Mouse (Mus musculus): ENCODE data around the gene Klhl3. TPM values are rescaled to one million over a fixed set of nuclear protein-coding genes. Genes with fewer than 3 reads are reported as not detected.
A peak's percentile ranks its signal among the peaks of the same experiment; 100 is the strongest.

Klhl3 gene
- polyA plus RNA-seq, 1 experiment = 0.43 TPM

DNA sequence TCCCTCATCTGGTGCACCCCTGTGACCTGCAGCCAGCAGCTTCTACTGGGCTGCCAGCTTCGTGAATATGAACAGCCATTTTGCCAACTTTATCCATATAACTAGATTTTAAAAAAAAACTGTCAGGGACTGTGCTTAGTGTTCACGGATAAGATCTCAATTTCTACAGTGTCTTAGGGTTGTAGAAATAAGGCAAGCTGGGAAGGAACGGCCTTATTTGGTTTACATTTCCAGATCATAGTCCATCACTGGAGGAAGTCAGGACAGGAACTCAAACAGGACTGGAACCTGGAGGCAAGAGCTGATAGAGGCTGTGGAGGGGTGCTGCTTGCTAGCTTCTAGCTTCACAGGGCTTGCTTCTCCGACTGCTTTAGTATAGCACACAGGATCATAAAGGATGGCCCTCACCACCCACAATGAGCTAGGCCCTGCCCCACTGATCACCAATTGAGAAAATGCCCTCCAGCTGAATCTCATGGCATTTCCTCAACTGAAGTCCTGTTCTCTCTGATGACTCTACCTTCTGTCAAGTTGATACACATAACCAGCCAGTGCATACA, 16.4 kb upstream of the Klhl3 start:
- WGBS = 8% methylated on average over 4 of the region's 4 CpGs
- H3K4me1 ChIP-seq (ENCODE audit: control insufficient read depth, insufficient read depth, insufficient read length, low read length) = peaks cover 9% of the 10 kb centered on the region; the same call in 1 of the 2 replicates
- peaks cover 4% of the 10 kb centered on the region; the same call in 1 of the 2 replicates for H3K36me3 ChIP-seq (ENCODE audit: control insufficient read depth, insufficient read depth, low read length)
- no peaks in the 10 kb centered on the region for H3K27me3 ChIP-seq (ENCODE audit: control insufficient read depth, insufficient read depth, low read length)
- H3K27ac ChIP-seq (ENCODE audit: insufficient read depth, low read depth, low read length) = peak overlapping the region; percentile 83
- H3K4me3 ChIP-seq (ENCODE audit: low read depth, low read length) = peak overlapping the region; percentile 94
- TF ChIP-seq POLR2A (IDR thresholded peaks at IDR 0.05; ENCODE audit: low read depth, low read length) = no peak
- TF ChIP-seq CTCF (IDR thresholded peaks at IDR 0.05; ENCODE audit: extremely low read depth, insufficient read length, insufficient replicate concordance, low read depth, low read length) = no peak

DNA sequence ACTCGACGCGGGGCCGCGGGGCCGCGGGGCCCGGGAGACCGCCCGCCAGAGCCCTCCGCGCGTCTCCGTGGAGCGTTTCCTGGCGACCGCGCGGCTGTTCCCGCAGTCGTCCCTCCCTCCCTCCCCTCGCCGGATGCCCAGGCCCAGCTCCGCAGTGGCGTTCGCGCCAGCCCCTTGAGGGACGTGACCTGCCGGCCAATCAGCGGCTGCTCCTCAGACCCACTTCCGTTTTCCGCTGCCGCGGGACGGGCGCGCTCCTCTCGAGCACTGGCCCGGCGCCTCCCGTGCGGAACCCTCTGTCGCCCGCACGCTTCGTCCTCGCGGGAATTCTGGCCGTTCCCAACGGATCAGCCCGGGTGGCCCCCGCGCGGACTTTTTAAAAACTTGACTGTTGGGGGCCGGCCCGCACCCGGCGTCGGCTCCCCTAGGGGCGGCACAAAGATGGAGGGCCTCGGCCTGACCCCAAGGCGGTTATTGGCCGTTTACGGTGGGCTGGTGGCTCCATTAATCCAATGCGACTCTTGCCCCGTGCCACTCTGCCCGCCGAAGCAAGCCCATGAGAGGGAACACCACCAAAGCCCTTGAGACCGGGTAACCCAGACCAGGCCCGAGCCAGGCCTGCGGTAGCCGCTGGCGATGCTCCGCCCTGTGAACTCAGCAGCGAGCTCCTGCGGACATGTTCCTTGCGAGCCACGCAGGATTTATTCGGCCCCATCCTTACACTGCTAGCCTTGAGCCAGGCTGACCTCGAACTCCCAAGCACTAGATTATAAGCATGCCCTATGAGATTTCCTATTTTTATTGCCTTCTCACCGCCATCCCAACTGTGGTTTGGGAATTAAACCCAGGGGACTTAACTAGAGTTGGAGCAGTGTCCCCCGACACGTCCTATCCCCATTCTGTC, 15.6 kb upstream of the Klhl3 start:
- under 1% methylated on average over 82 of the region's 83 CpGs for WGBS
- Histone ChIP-seq H3K4me1 (ENCODE audit: control insufficient read depth, insufficient read depth, insufficient read length, low read length) (peaks cover 9% of the 10 kb centered on the region; the same call in 1 of the 2 replicates), H3K36me3 (ENCODE audit: control insufficient read depth, insufficient read depth, low read length) (peaks cover 4% of the 10 kb centered on the region; the same call in 1 of the 2 replicates), H3K27me3 (ENCODE audit: control insufficient read depth, insufficient read depth, low read length) (no peaks in the 10 kb centered on the region), H3K27ac (ENCODE audit: insufficient read depth, low read depth, low read length) (peak overlapping the region; percentile 88), H3K4me3 (ENCODE audit: low read depth, low read length) (peak overlapping the region; percentile 94)
- TF ChIP-seq CTCF (IDR thresholded peaks at IDR 0.05; ENCODE audit: extremely low read depth, insufficient read length, insufficient replicate concordance, low read depth, low read length) (no peak), POLR2A (IDR thresholded peaks at IDR 0.05; ENCODE audit: low read depth, low read length) (peak; percentile 92)

- Histone ChIP-seq H3K27ac (ENCODE audit: insufficient read depth, low read depth, low read length) (peak within 1 kb of the TSS; percentile 88), H3K36me3 (ENCODE audit: control insufficient read depth, insufficient read depth, low read length) (peaks cover 4% of the 10 kb centered on the region; the same call in 1 of the 2 replicates), H3K27me3 (ENCODE audit: control insufficient read depth, insufficient read depth, low read length) (no peaks in the 10 kb centered on the region), H3K4me1 (ENCODE audit: control insufficient read depth, insufficient read depth, insufficient read length, low read length) (peaks cover 11% of the 10 kb centered on the region; the same call in 1 of the 2 replicates), H3K4me3 (ENCODE audit: low read depth, low read length) (peak within 1 kb of the TSS; percentile 94)
- TF ChIP-seq CTCF (IDR thresholded peaks at IDR 0.05; ENCODE audit: extremely low read depth, insufficient read length, insufficient replicate concordance, low read depth, low read length) (no peak), POLR2A (IDR thresholded peaks at IDR 0.05; ENCODE audit: low read depth, low read length) (peak; percentile 86; the same call in 1 of the 2 replicates)
- 1% methylated on average over 53 of the region's 62 CpGs for WGBS
These were observed 15.0 kb upstream of the Klhl3 start, which contains the start of gene Hnrnpa0 for GRCm38 (mm10) chr13:58128396-58128767. Gene Hnrnpa0 (minus strand): TSS chr13:58128556.

GRCm38 (mm10) chr13:58127766-58128361, 14.5 kb upstream of the Klhl3 start:
- peak overlapping the region; percentile 87 for H3K27ac ChIP-seq (ENCODE audit: insufficient read depth, low read depth, low read length)
- under 1% methylated on average over 81 of the region's 81 CpGs for WGBS
- peaks cover 11% of the 10 kb centered on the region; the same call in 1 of the 2 replicates for H3K4me1 ChIP-seq (ENCODE audit: control insufficient read depth, insufficient read depth, insufficient read length, low read length)
- peaks cover 4% of the 10 kb centered on the region; the same call in 1 of the 2 replicates for H3K36me3 ChIP-seq (ENCODE audit: control insufficient read depth, insufficient read depth, low read length)
- H3K27me3 ChIP-seq (ENCODE audit: control insufficient read depth, insufficient read depth, low read length) = no peaks in the 10 kb centered on the region
- peak overlapping the region; percentile 94 for H3K4me3 ChIP-seq (ENCODE audit: low read depth, low read length)
- TF ChIP-seq CTCF (IDR thresholded peaks at IDR 0.05; ENCODE audit: extremely low read depth, insufficient read length, insufficient replicate concordance, low read depth, low read length) (no peak), POLR2A (IDR thresholded peaks at IDR 0.05; ENCODE audit: low read depth, low read length) (0 out of 2 replicates have a peak, but pooled peaks have one; percentile 7)

DNA sequence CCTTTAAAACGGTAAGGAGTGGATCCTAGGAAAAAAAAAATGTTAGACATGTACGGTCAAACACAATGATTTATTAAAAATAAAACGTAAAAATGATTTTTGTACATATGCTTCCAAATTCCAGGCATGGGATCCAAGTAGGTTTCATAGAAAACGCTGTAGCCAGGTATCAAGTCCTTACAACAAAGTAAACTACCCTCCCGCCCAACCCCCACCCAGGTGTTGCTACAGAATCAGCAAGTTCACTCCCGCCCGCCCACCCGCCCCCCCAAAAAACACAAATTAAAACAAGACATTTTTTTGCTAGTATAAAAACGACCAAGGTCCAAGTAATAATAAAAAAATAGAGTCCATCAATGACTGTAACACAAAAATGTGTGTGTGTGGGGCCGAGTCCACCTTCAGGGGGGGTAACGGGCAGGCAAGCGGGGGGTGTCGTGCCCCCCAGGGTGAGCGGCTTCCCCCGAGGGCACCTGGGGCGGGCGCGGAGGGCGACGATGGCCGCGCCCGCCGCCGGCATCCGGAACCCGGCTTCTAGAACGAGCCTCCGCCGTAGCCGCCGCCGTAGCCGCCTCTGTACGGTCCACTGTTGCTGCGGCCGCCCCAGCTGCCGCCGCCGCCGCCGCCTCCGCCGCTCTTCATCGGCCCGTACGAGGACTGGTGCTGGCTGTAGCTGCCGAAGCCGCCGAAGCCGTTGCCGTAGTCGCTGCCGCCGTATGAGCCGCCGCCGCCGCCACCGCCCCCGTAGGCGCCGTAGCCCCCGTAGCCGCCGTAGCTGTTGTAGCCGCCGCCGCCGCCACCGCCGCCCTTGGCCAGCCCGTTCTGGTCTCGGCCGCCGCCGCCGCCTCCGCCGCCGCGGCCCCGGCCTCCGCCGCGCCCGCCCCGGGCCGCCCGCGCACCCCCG, 13.7 kb upstream of the Klhl3 start:
- peaks cover 11% of the 10 kb centered on the region; the same call in 1 of the 2 replicates for H3K4me1 ChIP-seq (ENCODE audit: control insufficient read depth, insufficient read depth, insufficient read length, low read length)
- no peaks in the 10 kb centered on the region for H3K27me3 ChIP-seq (ENCODE audit: control insufficient read depth, insufficient read depth, low read length)
- H3K4me3 ChIP-seq (ENCODE audit: low read depth, low read length) = peak overlapping the region; percentile 94
- no peak for TF ChIP-seq POLR2A (IDR thresholded peaks at IDR 0.05; ENCODE audit: low read depth, low read length)
- no peak for TF ChIP-seq CTCF (IDR thresholded peaks at IDR 0.05; ENCODE audit: extremely low read depth, insufficient read length, insufficient replicate concordance, low read depth, low read length)
- WGBS = under 1% methylated on average over 80 of the region's 92 CpGs
- peak overlapping the region; percentile 87 for H3K27ac ChIP-seq (ENCODE audit: insufficient read depth, low read depth, low read length)
- peaks cover 4% of the 10 kb centered on the region; the same call in 1 of the 2 replicates for H3K36me3 ChIP-seq (ENCODE audit: control insufficient read depth, insufficient read depth, low read length)

GRCm38 (mm10) chr13:58126126-58126525, 12.7 kb upstream of the Klhl3 start:
- H3K27me3 ChIP-seq (ENCODE audit: control insufficient read depth, insufficient read depth, low read length) = no peaks in the 10 kb centered on the region
- peaks cover 4% of the 10 kb centered on the region; the same call in 1 of the 2 replicates for H3K36me3 ChIP-seq (ENCODE audit: control insufficient read depth, insufficient read depth, low read length)
- TF ChIP-seq POLR2A (IDR thresholded peaks at IDR 0.05; ENCODE audit: low read depth, low read length) = no peak
- no peak for TF ChIP-seq CTCF (IDR thresholded peaks at IDR 0.05; ENCODE audit: extremely low read depth, insufficient read length, insufficient replicate concordance, low read depth, low read length)
- WGBS = 8% methylated on average over 7 of the region's 7 CpGs
- no peak overlapping the region for H3K27ac ChIP-seq (ENCODE audit: insufficient read depth, low read depth, low read length)
- peaks cover 11% of the 10 kb centered on the region; the same call in 1 of the 2 replicates for H3K4me1 ChIP-seq (ENCODE audit: control insufficient read depth, insufficient read depth, insufficient read length, low read length)
- no peak overlapping the region for H3K4me3 ChIP-seq (ENCODE audit: low read depth, low read length)

All from small intestine, adult 2 months (tissue).